Mouse (Mus musculus) erythroblast, embryonic 14.5 days (primary cell): ENCODE data around the gene 1700061G19Rik. TPM values are rescaled to one million over a fixed set of nuclear protein-coding genes. Genes with fewer than 3 reads are reported as not detected.

Source experiments
- H3K27me3 ChIP-seq: 2 replicates; pipeline ENCODE4 v1.6.1; 2012; ENCODE audit warnings: inconsistent platforms; ENCODE audit not compliant: control insufficient read depth
- H3K36me3 ChIP-seq: 2 replicates; pipeline ENCODE4 v1.6.1; 2012; ENCODE audit warnings: mild to moderate bottlenecking, inconsistent platforms; ENCODE audit not compliant: control insufficient read depth
- H3K4me1 ChIP-seq: 2 replicates; pipeline ENCODE4 v1.6.1; 2012; ENCODE audit warnings: inconsistent platforms; ENCODE audit not compliant: control insufficient read depth
- H3K4me3 ChIP-seq: replicated peaks from 2 replicates; pipeline ENCODE3; 2012; ENCODE audit warnings: moderate library complexity, mild to moderate bottlenecking, inconsistent platforms
- H3K9me3 ChIP-seq: 2 replicates; pipeline ENCODE4 v1.6.1; 2012; ENCODE audit warnings: low read length, inconsistent platforms, mixed read lengths; ENCODE audit not compliant: control insufficient read depth
- GATA1 ChIP-seq: IDR thresholded peaks from 2 replicates; pipeline ENCODE4 v1.6.1; 2012; ENCODE audit warnings: low read length, inconsistent platforms, mixed read lengths
- TAL1 ChIP-seq: IDR thresholded peaks from 3 replicates; pipeline ENCODE4 v1.6.1; 2012; ENCODE audit warnings: low read length, inconsistent platforms, mixed read lengths
- polyA plus RNA-seq: library from polyadenylated mRNA; stranded (reverse); fragments of >175 nt; gene quantifications from 2 replicates; pipeline ENCODE4 v1.2.3, GENCODE M21; 2012

Gene 1700061G19Rik
- polyA plus RNA-seq, 1 experiment: not detected

- TF ChIP-seq GATA1: no peak
- TF ChIP-seq TAL1: no peak
- Histone ChIP-seq H3K4me3 (no peak overlapping the region), H3K27me3 (no peaks in the 10 kb centered on the region), H3K36me3 (peaks cover 37% of the 10 kb centered on the region), H3K4me1 (peaks cover 49% of the 10 kb centered on the region), H3K9me3 (no peaks in the 10 kb centered on the region)
These were observed 54.7 kb downstream of the 1700061G19Rik start for GRCm38 (mm10) chr17:56930026-56930425.

GRCm38 (mm10) chr17:56933395-56933794 is 58.1 kb downstream of the 1700061G19Rik start:
- Histone ChIP-seq H3K4me3 (peak overlapping the region; percentile 10), H3K27me3 (peaks cover 6% of the 10 kb centered on the region), H3K9me3 (no peaks in the 10 kb centered on the region), H3K4me1 (peaks cover 56% of the 10 kb centered on the region), H3K36me3 (peaks cover 17% of the 10 kb centered on the region)
- TF ChIP-seq GATA1 (no peak), TAL1 (no peak)

- TF ChIP-seq TAL1 (no peak), GATA1 (no peak)
- Histone ChIP-seq H3K36me3 (peaks cover 13% of the 10 kb centered on the region), H3K4me1 (peaks cover 45% of the 10 kb centered on the region), H3K27me3 (peaks cover 15% of the 10 kb centered on the region), H3K4me3 (peak overlapping the region; percentile 92), H3K9me3 (no peaks in the 10 kb centered on the region)
These were observed 59.5 kb downstream of the 1700061G19Rik start for GRCm38 (mm10) chr17:56934545-56935330.

GRCm38 (mm10) chr17:56935363-56936131 is 60.3 kb downstream of the 1700061G19Rik start, which contains the start of gene Mllt1:
Gene Mllt1 (minus strand): TSS chr17:56935415.
- H3K9me3 ChIP-seq: no peaks in the 10 kb centered on the region
- peaks cover 20% of the 10 kb centered on the region for H3K27me3 ChIP-seq
- H3K4me1 ChIP-seq: peaks cover 40% of the 10 kb centered on the region
- TF ChIP-seq GATA1: no peak
- TF ChIP-seq TAL1: no peak
- H3K36me3 ChIP-seq: peaks cover 11% of the 10 kb centered on the region
- peak within 1 kb of the TSS; percentile 92 for H3K4me3 ChIP-seq

GRCm38 (mm10) chr17:56936731-56937130 is 61.5 kb downstream of the 1700061G19Rik start:
- H3K36me3 ChIP-seq: peaks cover 8% of the 10 kb centered on the region
- no peak overlapping the region for H3K4me3 ChIP-seq
- TF ChIP-seq TAL1 (no peak), GATA1 (no peak)
- no peaks in the 10 kb centered on the region for H3K9me3 ChIP-seq
- peaks cover 38% of the 10 kb centered on the region for H3K4me1 ChIP-seq
- peaks cover 22% of the 10 kb centered on the region for H3K27me3 ChIP-seq

Other genes with a start within 250 kb of the 1700061G19Rik start
- gene Lonp1, start 248.6 kb upstream of the 1700061G19Rik start, polyA plus RNA-seq: 6.7 TPM in 2 replicates
- gene Catsperd, start 247.3 kb upstream of the 1700061G19Rik start, polyA plus RNA-seq: not detected in 2 replicates
- 16.4 and 17.4 TPM in 2 replicates for gene Ranbp3, start 202.2 kb upstream of the 1700061G19Rik start, polyA plus RNA-seq
- gene Ndufa11, start 157.7 kb upstream of the 1700061G19Rik start, polyA plus RNA-seq: 70.5 and 83.1 TPM in 2 replicates
- gene Vmac, start 157.5 kb upstream of the 1700061G19Rik start, polyA plus RNA-seq: 0.22 and 0.55 TPM in 2 replicates
- 1.4 and 2.2 TPM in 2 replicates for gene Nrtn, start 117.9 kb upstream of the 1700061G19Rik start, polyA plus RNA-seq
- gene Dus3l, start 110.7 kb upstream of the 1700061G19Rik start, polyA plus RNA-seq: 2.7 and 3.2 TPM in 2 replicates
- 0.66 and 0.78 TPM in 2 replicates for gene Prr22, start 105.2 kb upstream of the 1700061G19Rik start, polyA plus RNA-seq
- 26.9 and 29.2 TPM in 2 replicates for gene Rfx2, start 44.5 kb upstream of the 1700061G19Rik start, polyA plus RNA-seq
- gene Acsbg2, start 1.0 kb upstream of the 1700061G19Rik start, polyA plus RNA-seq: not detected in 2 replicates
- 5.1 and 5.8 TPM in 2 replicates for gene Mllt1, start 59.9 kb downstream of the 1700061G19Rik start, polyA plus RNA-seq
- gene Acer1, start 106.6 kb downstream of the 1700061G19Rik start, polyA plus RNA-seq: 0.01 TPM in 1 of 2 replicates, not detected in the other
- gene Clpp, start 114.8 kb downstream of the 1700061G19Rik start, polyA plus RNA-seq: 12.3 and 14.6 TPM in 2 replicates
- gene Alkbh7, start 121.9 kb downstream of the 1700061G19Rik start, polyA plus RNA-seq: 2.1 and 2.9 TPM in 2 replicates
- gene Pspn, start 124.5 kb downstream of the 1700061G19Rik start, polyA plus RNA-seq: not detected in 2 replicates
- 31.9 and 32.9 TPM in 2 replicates for gene Gtf2f1, start 135.8 kb downstream of the 1700061G19Rik start, polyA plus RNA-seq
- not detected in 2 replicates for gene Gm17949, start 136.0 kb downstream of the 1700061G19Rik start, polyA plus RNA-seq
- gene Khsrp, start 156.0 kb downstream of the 1700061G19Rik start, polyA plus RNA-seq: 31.3 and 33.6 TPM in 2 replicates
- gene Slc25a41, start 166.2 kb downstream of the 1700061G19Rik start, polyA plus RNA-seq: not detected in 2 replicates
- gene Crb3, start 183.6 kb downstream of the 1700061G19Rik start, polyA plus RNA-seq: 0.05 TPM in 2 replicates
- 0.21 and 0.26 TPM in 2 replicates for gene Slc25a23, start 184.4 kb downstream of the 1700061G19Rik start, polyA plus RNA-seq
- 0.03 and 0.09 TPM in 2 replicates for gene Dennd1c, start 203.0 kb downstream of the 1700061G19Rik start, polyA plus RNA-seq
- gene Tubb4a, start 212.3 kb downstream of the 1700061G19Rik start, polyA plus RNA-seq: not detected in 2 replicates
- 0.04 TPM in 1 of 2 replicates, not detected in the other for gene Tnfsf9, start 229.8 kb downstream of the 1700061G19Rik start, polyA plus RNA-seq